Mouse (Mus musculus) neural tube, embryonic 14.5 days (tissue): ENCODE results near the gene Ptger1. TPM values are rescaled to one million over a fixed set of nuclear protein-coding genes. Genes with fewer than 3 reads are reported as not detected.

ENCODE experiments used
- ATAC-seq: fragments of 200-750 bp; cut with Nextera tagmentation; 2 replicates; pipeline ENCODE4 v1.8.0; 2017; ENCODE audit warnings: low read depth, mild to moderate bottlenecking, moderate TSS enrichment, moderate library complexity
- H3K27ac ChIP-seq: fragments of 300-500 bp; sonication (generic); 2 replicates; pipeline ENCODE4 v1.5.1; 2014; ENCODE audit warnings: low read depth, mild to moderate bottlenecking, control low read depth, low read length, moderate library complexity, mixed read lengths
- H3K27me3 ChIP-seq: fragments of 300-500 bp; sonication (generic); 2 replicates; pipeline ENCODE4 v1.6.1; 2014; ENCODE audit warnings: low read length; ENCODE audit not compliant: control insufficient read depth, insufficient read depth
- H3K36me3 ChIP-seq: fragments of 300-500 bp; sonication (generic); 2 replicates; pipeline ENCODE4 v1.6.1; 2014; ENCODE audit warnings: low read length, mixed read lengths; ENCODE audit not compliant: control insufficient read depth, insufficient read depth
- H3K4me1 ChIP-seq: fragments of 300-500 bp; sonication (generic); 2 replicates; pipeline ENCODE4 v1.6.1; 2014; ENCODE audit warnings: low read length; ENCODE audit not compliant: control insufficient read depth, insufficient read depth
- H3K4me2 ChIP-seq: fragments of 300-500 bp; sonication (generic); 2 replicates; pipeline ENCODE4 v1.6.1; 2014; ENCODE audit warnings: mild to moderate bottlenecking, low read depth, low read length, control low read depth
- H3K4me3 ChIP-seq: fragments of 300-500 bp; sonication (generic); 2 replicates; pipeline ENCODE4 v1.5.1; 2014; ENCODE audit warnings: low read depth, low read length, control low read depth, mixed read lengths
- H3K9ac ChIP-seq: fragments of 300-500 bp; sonication (generic); replicated peaks from 2 replicates; pipeline ENCODE4 v1.6.1; 2014; ENCODE audit warnings: low read depth, mild to moderate bottlenecking, control low read depth, low read length, mixed read lengths
- H3K9me3 ChIP-seq: fragments of 300-500 bp; sonication (generic); 2 replicates; pipeline ENCODE4 v1.6.1; 2016; ENCODE audit warnings: low read length; ENCODE audit not compliant: control insufficient read depth
- WGBS: fragments of 180-500 bp; shearing (Covaris S2); extraction: QIAGEN DNeasy Blood & Tissue Kit; methylation state at CpG from one replicate; pipeline ENCODE4 v1.1.7; 2014; 5-methylcytosine and 5-hydroxymethylcytosine counted together
- polyA plus RNA-seq: library from polyadenylated mRNA; unstranded; fragments of >200 nt; fragmentation: Nextera tagmentation; extraction: Ambion mirVana; gene quantifications from 2 replicates; pipeline ENCODE4 v1.2.1, GENCODE M21; 2014

The Ptger1 gene
- polyA plus RNA-seq, 1 experiment from 2014 or later: 1.4 TPM

DNA sequence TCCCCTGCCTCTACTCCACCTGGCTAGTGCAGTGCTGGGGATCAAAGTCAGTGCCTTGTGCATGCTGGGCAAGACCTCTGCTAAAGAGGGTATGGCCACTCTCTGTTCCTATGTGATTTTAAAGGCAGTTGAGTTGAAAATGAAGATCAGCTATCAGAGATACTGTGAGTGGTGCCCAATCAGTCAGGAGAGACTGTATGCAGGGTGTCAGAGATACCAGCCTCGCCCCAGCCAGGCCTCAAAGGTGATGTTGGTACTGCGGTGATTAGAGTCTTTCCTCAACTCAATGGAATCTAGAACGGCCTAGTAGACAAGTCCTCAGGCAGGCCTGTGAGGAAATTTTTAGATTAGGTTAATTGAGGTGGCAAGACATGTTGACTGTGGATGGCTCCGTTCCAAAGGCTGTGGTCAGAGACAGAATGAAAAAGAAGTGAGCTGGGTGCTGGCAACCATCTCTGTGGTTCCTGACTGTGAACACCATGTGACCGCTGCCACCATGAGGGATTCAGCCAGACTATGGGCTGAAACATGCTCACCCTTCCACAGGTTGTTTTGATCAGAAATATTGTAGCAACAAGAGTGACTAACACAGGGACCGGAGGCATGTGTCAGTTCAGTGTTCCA, 40.7 kb upstream of the Ptger1 start:
- Histone ChIP-seq H3K4me3 (no peak overlapping the region), H3K4me1 (no peaks in the 10 kb centered on the region), H3K36me3 (no peaks in the 10 kb centered on the region), H3K4me2 (no peak overlapping the region), H3K27ac (no peak overlapping the region), H3K27me3 (no peaks in the 10 kb centered on the region), H3K9me3 (no peaks in the 10 kb centered on the region), H3K9ac (no peak overlapping the region)
- no peak for ATAC-seq
- WGBS: 94% methylated on average over 6 of the region's 6 CpGs

DNA sequence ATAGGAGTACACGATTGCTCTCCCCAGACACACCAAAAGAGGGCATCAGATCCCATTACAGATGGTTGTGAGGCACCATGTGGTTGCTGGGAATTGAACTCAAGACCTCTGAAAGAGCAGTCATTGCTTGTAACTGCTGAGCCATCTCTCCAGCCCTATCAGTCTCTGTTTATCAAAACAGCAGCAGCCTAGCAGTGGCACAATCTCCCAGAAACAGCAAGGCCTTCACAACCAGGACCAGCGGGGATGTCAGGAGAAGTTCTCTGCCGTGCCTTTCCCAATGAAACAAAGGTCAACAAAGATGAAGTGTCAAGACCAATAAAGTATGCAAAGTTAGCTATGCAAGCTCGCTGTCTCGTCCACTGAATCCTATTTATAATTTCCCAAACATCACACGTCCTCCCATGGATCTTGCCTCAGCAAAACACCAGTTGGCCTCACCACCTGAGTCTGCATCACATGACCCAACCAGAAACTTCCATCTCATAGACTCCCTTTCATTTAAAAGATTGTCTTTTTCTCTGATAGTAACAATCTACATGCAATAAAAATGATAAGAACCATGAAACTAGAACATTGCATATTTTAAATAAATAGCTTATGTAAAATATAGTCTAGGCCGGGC, 34.3 kb upstream of the Ptger1 start:
- Histone ChIP-seq H3K9ac (no peak overlapping the region), H3K27me3 (no peaks in the 10 kb centered on the region)

DNA sequence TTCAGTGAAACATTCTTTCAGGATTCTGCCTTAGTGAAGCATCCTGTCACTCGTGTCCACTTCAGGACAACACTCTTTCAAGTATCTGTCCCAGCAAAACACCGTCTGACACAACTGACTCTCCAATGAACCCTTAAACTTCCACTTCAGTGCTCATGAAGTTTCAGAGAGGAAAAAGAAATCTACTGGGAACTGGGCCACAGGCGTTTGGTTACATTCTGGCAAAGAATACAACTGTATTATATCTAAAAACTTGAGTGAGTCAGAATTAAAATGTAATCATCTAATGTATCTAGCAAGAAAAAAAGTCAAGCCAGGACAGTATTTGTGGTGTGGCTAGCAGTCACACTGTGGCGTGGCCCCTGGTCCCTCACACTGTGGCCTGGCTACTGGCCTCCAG, 27.6 kb upstream of the Ptger1 start:
- Histone ChIP-seq H3K9ac (no peak overlapping the region), H3K36me3 (no peaks in the 10 kb centered on the region), H3K4me1 (no peaks in the 10 kb centered on the region), H3K4me3 (no peak overlapping the region), H3K4me2 (no peak overlapping the region), H3K9me3 (no peaks in the 10 kb centered on the region; the same call in 1 of the 2 replicates), H3K27me3 (no peaks in the 10 kb centered on the region), H3K27ac (no peak overlapping the region)
- WGBS: 74% methylated on average over 4 of the region's 4 CpGs
- no peak for ATAC-seq

More for the DNA sequence above, 34.3 kb upstream of the Ptger1 start:
- no peak overlapping the region for H3K4me3 ChIP-seq
- 88% methylated on average over 7 of the region's 7 CpGs for WGBS
- H3K27ac ChIP-seq: no peak overlapping the region
- H3K4me1 ChIP-seq: no peaks in the 10 kb centered on the region
- H3K9me3 ChIP-seq: no peaks in the 10 kb centered on the region; the same call in 1 of the 2 replicates
- H3K4me2 ChIP-seq: no peak overlapping the region
- ATAC-seq: no peak
- no peaks in the 10 kb centered on the region for H3K36me3 ChIP-seq

DNA sequence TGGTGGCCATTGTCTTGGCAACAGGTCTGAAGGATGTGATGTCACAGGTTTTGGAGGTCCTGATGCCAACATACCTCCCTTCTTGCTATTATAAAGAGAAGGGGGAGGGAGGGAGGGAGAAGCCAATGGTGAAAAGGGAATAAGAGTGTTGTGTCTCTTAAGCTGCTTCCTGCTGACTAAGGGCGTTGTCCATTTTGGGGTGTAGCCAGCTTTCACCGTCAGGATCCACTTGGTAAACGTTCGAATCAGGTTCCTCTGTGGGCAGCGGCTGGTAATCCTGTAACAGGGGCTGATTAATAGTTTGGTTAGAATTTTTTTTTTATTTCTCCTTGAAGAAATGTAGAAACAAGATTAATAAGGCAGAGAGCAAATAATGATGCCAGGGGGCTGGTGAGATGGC, 26.8 kb upstream of the Ptger1 start:
- ATAC-seq: no peak
- H3K4me2 ChIP-seq: no peak overlapping the region
- no peak overlapping the region for H3K4me3 ChIP-seq
- WGBS: 77% methylated on average over 5 of the region's 5 CpGs
- no peaks in the 10 kb centered on the region; the same call in 1 of the 2 replicates for H3K9me3 ChIP-seq
- H3K27ac ChIP-seq: no peak overlapping the region
- no peaks in the 10 kb centered on the region for H3K36me3 ChIP-seq
- H3K4me1 ChIP-seq: no peaks in the 10 kb centered on the region
- no peaks in the 10 kb centered on the region for H3K27me3 ChIP-seq
- H3K9ac ChIP-seq: no peak overlapping the region

DNA sequence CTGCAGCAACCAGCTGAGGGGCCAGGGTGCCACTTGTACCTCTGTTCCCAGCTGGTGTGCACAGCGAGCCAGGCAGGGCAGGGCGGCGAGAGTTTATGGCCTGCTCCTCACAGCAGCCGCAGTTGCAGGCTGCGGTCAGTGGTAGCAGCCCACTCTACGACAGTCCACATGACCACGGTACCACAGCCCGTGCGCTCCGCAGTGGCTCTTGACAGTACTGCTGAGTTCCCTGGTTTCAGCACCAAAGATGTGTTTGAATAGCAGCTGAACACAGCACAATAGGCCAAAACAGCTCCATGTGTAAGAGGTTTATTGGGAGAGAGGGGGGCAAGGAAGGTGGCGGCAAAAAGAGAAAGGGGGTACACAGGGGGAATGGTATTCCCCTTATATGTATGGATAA, 19.0 kb upstream of the Ptger1 start:
- ATAC-seq: no peak
- no peak overlapping the region for H3K4me2 ChIP-seq
- no peak overlapping the region for H3K4me3 ChIP-seq
- 94% methylated on average over 11 of the region's 11 CpGs for WGBS
- no peak overlapping the region for H3K9ac ChIP-seq
- no peaks in the 10 kb centered on the region for H3K27me3 ChIP-seq
- no peaks in the 10 kb centered on the region for H3K9me3 ChIP-seq
- no peaks in the 10 kb centered on the region for H3K36me3 ChIP-seq
- H3K4me1 ChIP-seq: no peaks in the 10 kb centered on the region
- H3K27ac ChIP-seq: no peak overlapping the region

DNA sequence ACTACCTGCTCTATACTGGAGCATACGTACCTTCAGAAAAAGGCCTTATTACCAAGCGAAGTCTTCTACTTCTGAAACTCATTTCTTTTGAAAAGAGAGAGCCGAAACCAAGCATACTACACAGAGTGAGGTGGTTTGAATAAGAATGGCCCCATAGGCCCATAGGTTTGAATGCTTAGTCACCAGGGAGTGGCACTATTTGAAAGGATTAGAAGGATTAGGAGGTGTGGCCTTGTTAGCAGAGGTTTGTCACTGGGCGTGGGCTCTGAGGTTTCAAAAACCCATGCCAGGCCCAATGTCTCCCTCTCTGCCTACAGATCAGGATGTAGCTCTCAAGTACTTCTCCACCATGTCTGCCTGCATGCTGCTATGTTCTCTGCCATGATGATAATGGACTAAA, 18.4 kb upstream of the Ptger1 start:
- ATAC-seq: no peak
- H3K4me1 ChIP-seq: peaks cover under 1% of the 10 kb centered on the region

DNA sequence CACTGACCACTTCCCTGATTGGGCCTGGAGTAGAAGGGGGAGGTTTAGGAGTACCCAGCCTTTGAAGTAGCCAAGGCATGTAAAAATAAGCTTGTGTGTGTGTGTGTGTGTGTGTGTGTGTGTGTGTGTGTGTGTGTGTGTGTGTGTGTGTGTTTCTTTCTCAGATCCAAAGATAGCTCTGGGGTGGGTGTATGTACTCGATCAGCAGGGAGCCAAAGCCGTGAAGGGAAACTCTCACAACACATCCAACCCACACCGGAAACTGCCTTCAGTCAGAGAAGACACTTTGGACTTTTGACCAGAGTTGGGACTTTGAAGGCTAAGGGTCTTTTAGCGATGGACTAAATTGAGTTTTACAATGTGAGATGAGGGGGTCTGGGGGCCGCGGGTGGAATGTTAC, 16.8 kb upstream of the Ptger1 start:
- Histone ChIP-seq H3K36me3 (no peaks in the 10 kb centered on the region), H3K9ac (no peak overlapping the region), H3K27ac (no peak overlapping the region), H3K4me1 (peaks cover 11% of the 10 kb centered on the region), H3K4me3 (no peak overlapping the region), H3K4me2 (no peak overlapping the region), H3K9me3 (no peaks in the 10 kb centered on the region), H3K27me3 (no peaks in the 10 kb centered on the region)
- 91% methylated on average over 6 of the region's 6 CpGs for WGBS
- ATAC-seq: no peak

More for the DNA sequence above, 18.4 kb upstream of the Ptger1 start:
- H3K4me3 ChIP-seq: no peak overlapping the region
- H3K27me3 ChIP-seq: no peaks in the 10 kb centered on the region
- no peak overlapping the region for H3K9ac ChIP-seq
- H3K9me3 ChIP-seq: no peaks in the 10 kb centered on the region
- WGBS: 96% methylated on average over 4 of the region's 4 CpGs
- H3K27ac ChIP-seq: no peak overlapping the region
- H3K36me3 ChIP-seq: no peaks in the 10 kb centered on the region
- H3K4me2 ChIP-seq: no peak overlapping the region

DNA sequence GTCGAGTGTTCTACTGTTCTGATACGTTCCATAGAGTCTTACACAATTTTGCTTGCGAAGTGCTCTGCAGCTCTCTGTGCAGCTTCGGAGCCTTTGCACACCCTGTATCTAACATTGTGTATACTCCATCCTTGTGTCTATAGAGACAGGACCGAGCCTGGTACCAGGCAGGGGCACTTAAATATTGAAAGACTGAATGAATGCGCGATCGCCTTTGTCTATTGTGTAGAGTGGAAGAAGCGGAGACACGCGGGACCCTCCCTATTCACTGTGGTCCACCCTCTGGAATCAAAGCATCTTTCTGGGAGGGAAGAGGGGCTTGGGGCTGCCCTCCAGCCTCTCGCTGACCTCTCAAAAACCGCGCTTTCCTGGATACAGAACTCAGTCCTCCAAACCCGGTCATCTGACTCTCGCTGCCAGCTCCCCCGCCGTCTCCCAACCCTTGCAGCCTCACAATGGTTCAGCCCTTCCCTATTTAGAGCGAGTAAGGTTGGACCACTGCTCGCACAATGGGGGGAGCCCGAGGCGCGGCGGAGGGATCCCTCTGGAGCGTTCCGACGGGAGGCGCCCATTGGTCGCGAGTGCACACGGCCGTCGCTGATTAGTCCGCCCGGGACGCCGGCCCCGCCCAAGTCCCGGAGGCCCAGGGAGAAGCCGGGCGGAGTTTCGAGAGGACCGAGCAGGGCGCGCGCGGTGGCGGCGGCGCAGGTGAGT, 14.3 kb upstream of the Ptger1 start, which contains the start of gene Gipc1:
Gipc1 (plus strand) TSS at position 648 of the 714 bp plus-strand sequence.
- peaks cover 11% of the 10 kb centered on the region for H3K4me1 ChIP-seq
- no peaks in the 10 kb centered on the region for H3K9me3 ChIP-seq
- no peaks in the 10 kb centered on the region for H3K36me3 ChIP-seq
- H3K4me3 ChIP-seq: peak within 1 kb of the TSS; percentile 89
- peak within 1 kb of the TSS; percentile 96 for H3K4me2 ChIP-seq
- H3K27me3 ChIP-seq: no peaks in the 10 kb centered on the region
- peak within 1 kb of the TSS; percentile 78 for H3K9ac ChIP-seq
- peak; percentile 97 for ATAC-seq
- WGBS: 5% methylated on average over 47 of the region's 50 CpGs
- H3K27ac ChIP-seq: peak within 1 kb of the TSS; percentile 90
